Mouse (Mus musculus) ovary, postnatal 10 days (tissue): ENCODE data around the gene Cnp.
"Not testable (repeated sequence)": the region's sequence is repeated elsewhere in the genome, so short reads cannot be mapped to it uniquely, and the experiment has no call there.

Source experiments
- DNase-seq: peaks from one replicate; pipeline ENCODE4 v3.0.0; 2022; ENCODE audit warnings: low spot score

Gene Cnp

DNA sequence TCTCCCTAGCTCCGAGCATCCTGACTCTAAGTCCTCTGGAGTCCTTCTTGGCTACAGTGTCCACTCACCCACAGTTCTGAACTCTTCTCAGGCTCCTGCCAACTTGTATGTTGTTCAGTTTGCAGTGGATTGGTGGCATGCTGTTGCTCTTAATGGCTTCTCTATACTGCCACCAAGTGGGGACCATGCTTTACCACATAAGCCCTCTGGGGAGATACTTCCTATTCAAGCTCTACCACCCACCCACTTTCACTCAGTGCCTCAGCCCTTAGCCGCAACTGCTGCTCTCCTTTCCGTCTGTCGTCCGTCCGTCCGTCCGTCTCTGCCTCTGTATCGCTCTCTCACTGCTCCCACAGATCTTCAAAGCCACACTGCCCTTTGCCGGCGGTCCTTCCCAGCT is 19.1 kb upstream of the Cnp start:
- no peak for DNase-seq

DNA sequence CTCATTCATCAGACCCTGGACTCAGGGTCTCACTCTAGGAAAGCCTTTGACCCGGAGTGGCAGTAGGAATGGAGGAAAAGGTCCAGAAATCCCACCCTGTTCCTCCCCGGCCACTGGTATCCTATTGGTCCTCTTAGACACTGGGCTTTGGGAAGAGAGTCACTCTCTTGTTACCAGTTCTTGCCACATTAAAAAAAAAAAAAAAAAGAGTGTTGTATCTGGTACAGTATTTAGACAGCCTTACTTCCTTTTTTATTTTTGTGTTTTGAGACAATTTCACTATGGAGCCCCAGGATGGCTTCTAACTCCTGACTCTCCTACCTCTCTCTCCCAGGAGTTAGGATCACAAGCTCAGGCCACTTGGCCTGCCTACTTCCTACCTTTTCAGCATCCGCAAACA is 17.1 kb upstream of the Cnp start:
- no peak for DNase-seq

GRCm38 (mm10) chr11:100559476-100559875 is 15.2 kb upstream of the Cnp start:
- DNase-seq: no peak

DNA sequence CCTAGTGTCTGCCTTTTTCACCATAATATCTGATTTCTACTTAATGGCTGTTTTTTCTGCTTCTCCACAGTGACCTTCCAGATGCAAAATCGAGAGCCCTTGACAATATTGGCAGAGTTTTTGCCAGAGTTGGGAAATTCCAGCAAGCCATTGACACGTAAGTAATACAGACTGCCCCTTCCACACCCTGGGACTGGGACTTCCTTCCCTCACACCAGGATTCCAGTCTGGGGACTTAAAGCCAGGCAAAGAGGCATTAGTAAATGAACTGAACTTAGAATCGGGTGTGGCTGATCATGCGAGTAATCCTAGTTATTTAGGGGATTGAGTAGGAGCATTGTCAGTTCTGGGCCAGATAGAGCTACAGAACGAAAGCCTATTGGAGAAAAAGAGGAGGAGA is 13.0 kb upstream of the Cnp start:
- DNase-seq: no peak

DNA sequence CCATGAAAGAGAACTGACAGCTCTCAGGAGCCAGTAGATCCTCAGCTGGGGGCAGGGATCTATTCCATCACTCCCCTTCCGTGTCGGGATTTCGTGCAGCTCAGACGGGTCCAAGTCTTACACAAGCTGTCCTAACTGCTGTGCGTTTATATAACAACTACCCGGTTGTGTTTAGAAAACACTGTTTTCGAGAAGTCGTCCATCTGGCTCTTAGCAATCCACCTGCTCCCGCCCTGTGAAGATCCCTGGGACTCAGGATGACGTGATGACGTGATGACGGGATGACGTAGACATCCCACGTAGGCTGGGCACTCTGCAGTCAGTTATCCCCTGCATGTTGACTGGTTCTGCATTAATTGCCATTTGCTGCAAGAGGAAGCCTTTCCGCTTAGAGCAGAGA is 10.4 kb upstream of the Cnp start:
- DNase-seq: no peak

DNA sequence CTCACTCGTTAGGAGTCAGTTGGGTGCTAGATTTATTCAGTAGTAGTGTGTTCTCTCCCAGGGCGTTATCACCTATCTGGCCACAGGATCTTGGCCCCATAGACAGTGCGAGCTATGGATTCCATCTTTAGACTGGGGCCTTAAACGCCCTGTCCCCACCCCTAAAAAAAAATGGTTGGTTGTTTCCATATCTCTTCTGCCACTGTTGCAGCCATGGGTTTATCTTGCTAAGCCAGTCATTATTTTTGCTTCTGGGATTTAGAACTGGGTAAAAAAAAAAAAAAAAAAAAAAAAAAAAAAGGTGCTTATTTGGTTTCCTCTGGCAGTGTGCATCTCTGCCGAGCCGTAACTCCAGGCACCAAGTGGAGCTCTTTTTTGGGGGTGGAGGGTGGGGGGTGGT is 10.0 kb upstream of the Cnp start:
- DNase-seq: no peak

DNA sequence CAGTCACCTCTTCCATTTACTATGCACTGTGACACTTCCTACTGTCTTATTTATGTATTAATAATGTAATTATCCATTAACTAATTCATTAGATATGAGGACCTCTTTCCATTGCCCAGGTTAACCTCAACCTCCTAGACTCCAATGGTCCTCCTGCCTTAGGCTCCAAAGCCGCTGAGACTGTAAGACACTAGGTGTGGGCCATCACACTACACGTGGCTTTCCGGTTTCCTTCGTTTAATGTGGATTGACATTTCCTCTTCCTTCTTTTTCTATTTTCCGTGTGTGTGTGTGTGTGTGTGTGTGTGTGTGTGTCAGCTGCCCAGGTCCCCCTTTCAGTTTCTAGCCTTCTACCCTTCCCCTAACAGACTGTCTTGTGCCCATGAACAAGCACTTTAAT is 7.5 kb upstream of the Cnp start:
- no peak for DNase-seq

DNA sequence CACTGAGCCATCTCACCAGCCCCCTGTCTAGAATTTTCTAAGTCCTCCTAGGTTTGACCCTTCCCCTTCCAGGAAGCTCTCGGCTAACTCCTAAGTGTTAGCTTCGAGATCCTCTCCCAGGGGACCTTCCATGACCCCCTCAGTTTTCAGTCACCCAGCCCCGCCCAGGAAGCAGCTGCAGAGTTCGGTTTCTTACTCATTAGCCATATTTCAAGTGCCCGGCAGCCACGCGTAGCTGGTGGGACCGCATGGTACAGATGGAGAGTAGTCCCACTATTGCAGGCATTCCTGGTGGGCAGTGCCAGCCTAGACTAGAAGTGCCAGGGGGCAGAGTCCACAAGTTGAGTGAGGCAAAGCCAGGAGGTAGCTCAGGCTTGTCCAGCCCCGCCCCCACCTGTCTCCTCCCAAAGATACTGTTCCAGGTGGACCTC is 6.9 kb upstream of the Cnp start:
- DNase-seq: no peak

DNA sequence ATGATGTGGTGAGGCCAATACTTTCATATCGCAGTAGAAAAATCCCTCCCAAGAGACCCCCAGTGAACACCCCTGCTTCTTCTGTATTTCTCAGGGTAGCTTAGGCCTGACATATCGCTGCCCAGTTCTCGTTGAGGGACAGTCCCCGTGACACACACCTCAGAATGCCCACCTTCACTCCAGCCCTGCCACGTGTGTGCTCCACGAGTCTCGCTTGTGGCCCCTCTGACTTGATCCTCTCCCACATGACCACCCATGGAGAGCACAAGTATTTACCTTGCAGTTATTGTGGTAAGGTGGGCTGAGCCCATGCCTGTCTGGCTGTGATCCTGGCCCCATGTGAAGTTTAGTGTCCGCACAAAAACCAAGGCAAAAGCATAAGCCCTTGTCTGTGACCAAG is 6.0 kb upstream of the Cnp start:
- DNase-seq: no peak

DNA sequence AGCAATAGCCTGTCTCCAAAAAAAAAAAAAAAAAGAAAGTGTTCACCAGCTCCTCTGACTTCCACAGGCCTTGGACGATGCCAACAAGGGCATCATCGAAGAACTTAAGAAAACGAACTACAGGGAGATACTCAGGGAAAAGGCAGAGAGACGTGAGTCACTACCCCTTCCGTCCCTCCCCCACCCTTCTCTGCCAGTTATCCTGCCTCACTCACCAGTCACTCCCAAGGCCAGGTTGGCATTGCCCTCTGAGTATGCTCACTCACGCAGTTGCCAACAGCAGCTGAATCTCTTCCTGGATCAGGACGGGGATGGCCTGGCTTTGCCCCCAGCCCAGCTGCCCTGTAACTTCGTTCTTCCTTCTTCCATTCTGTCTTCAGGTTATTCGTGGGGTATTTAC is 4.9 kb upstream of the Cnp start:
- no peak for DNase-seq

- peak; percentile 42 for DNase-seq
Observed at GRCm38 (mm10) chr11:100570430-100571201, 4.1 kb upstream of the Cnp start.

DNA sequence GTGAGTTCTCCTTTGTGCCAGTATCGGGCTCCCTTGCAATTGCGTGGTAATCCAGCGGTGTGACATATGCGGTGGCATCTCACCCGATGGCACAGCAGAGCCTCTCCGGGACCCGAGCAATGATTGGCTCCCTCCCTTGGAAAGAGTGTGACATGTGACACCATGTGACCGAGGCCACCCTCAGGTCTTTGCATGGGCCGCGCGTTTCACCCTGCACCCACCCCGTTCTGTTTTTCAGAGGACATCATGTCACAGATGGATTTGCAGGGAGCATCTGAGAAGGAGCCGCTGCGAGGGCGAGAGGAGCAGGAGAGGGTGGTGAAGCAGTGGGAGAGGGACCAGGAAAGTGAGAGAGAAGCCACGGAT is 3.5 kb upstream of the Cnp start:
- no peak for DNase-seq

DNA sequence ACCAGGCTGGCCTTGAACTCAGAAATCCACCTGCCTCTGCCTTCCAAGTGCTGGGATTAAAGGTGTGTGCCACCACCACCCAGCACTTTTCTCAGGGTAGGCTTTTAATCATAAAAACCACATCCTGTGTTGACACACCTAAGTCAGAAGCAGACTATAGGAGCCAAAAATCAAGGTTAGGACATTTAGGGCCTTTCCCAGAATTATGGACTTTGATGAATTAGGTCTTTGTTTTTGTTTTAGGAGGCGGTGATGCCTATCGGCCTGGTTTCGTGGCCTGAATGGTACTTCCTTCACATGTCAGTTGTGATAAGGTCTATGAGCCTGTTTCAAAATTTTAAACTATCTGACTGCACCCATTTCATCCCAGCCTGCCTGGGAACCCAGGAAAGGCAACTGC is 516 bp upstream of the Cnp start:
- no peak for DNase-seq

DNA sequence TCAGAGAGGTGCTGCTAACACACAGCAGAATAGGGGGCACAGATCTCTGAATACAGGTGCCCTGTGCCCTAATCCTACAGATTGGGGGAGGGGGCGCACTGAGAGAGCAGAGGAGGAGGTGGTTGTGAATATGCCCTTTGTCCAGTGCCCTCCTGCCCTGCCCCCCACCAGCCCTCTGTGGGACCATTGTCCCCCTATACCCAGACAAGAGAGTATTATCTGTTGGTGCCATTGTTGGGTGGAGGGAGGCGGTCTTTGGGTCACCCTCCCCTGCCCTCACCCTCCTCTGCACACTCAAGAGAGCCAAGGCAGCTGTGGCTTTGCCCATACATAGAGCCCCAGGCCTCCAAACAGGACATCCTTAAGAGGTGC is 766 bp downstream of the Cnp start:
- DNase-seq: no peak

- DNase-seq: no peak
Observed at GRCm38 (mm10) chr11:100576256-100576655, 1.6 kb downstream of the Cnp start.

- no peak for DNase-seq
Observed at GRCm38 (mm10) chr11:100577852-100578599, 3.3 kb downstream of the Cnp start.

- DNase-seq: no peak
Observed at GRCm38 (mm10) chr11:100579116-100579799, 4.6 kb downstream of the Cnp start.

DNA sequence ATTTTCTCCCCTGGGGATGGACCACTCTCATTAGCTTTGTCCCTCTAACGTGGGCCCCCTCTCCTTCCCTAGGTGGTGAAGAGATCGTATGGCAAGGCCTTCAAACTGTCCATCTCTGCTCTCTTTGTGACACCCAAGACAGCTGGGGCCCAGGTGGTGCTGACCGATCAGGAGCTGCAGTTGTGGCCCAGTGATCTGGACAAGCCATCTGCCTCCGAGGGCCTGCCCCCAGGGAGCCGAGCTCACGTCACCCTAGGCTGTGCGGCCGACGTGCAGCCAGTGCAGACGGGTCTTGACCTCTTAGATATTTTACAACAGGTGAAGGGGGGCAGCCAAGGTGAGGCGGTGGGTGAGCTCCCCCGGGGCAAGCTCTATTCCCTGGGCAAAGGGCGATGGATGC is 5.6 kb downstream of the Cnp start:
- no peak for DNase-seq

- no peak for DNase-seq
Observed at GRCm38 (mm10) chr11:100581756-100582155, 7.1 kb downstream of the Cnp start.

- DNase-seq: not testable (repeated sequence)
Observed at GRCm38 (mm10) chr11:100582413-100582812, 7.7 kb downstream of the Cnp start.

- no peak for DNase-seq
Observed at GRCm38 (mm10) chr11:100582836-100583235, 8.1 kb downstream of the Cnp start.

GRCm38 (mm10) chr11:100584561-100584961 is 9.9 kb downstream of the Cnp start:
- no peak for DNase-seq

DNA sequence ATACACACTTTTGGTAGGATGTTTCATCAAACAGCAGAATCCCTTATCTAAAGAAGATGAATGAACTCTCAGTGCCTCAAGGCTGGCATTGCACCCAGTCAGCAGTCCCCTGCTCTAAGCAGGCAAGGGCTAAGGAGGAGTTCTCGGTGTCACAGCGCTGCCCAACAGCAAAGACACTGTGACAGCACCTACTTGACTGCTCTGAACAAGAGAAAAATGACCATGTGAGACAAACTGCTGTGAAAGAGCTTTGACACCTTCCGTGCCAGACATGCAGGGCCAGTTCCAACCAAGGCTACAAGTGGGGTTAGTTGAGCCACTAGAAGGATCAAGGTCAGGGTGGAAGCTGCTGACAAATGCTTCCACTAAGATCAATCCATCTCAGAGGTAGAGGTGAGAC is 10.4 kb downstream of the Cnp start:
- no peak for DNase-seq
